Mouse (Mus musculus) erythroid progenitor cell, adult 5-6 weeks (primary cell): ENCODE results near the gene Rbm6. TPM values are rescaled to one million over a fixed set of nuclear protein-coding genes. Genes with fewer than 3 reads are reported as not detected.

Experiments used
- ATAC-seq: replicated peaks from 2 replicates; pipeline ENCODE4 v1.8.0; 2016; ENCODE audit warnings: moderate number of reproducible peaks, mild to moderate bottlenecking, moderate TSS enrichment, inconsistent platforms; ENCODE audit not compliant: poor library complexity, low FRiP score, severe bottlenecking
- total RNA-seq, 2 experiments: library from RNA; stranded (forward) in 1 of 2; stranded (reverse) in 1 of 2; fragments of 150-400 nt in 1 of 2; fragments of 186-747, 209-891 nt in 1 of 2; gene quantifications; 2 replicates each; pipeline versions ENCODE4 v1.2.3 to v1.2.4; 2015 to 2017; ENCODE audit warnings: low replicate concordance in 2 of 2

The Rbm6 gene
- total RNA-seq, 2 experiments from 2014 or later, result 204 to 216 TPM

GRCm38 (mm10) chr9:107769445-107770000 lies 103.5 kb downstream of the Rbm6 start:
- ATAC-seq, result no peak

GRCm38 (mm10) chr9:107768851-107769250 lies 104.2 kb downstream of the Rbm6 start:
- no peak for ATAC-seq

DNA sequence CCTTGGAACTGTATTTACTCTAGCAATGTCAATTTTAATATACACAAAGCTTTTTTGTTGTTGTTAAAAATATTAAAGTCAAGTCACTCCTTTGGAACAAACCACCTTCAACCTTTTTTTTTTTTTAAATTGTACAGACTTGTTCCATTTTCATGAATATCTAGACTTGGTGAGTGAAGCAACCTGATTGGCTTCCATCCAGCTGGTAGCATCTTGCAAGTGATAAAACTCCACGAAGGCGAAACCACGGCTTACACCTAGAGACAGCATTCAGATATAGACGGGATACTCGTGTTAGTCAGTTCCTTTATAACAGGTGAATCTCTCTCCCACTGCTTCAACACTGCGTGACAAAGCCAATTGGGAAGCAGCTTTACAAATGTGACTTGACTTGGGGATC lies 113.4 kb downstream of the Rbm6 start:
- no peak for ATAC-seq

- no peak for ATAC-seq
These were observed 122.7 kb downstream of the Rbm6 start for GRCm38 (mm10) chr9:107750378-107750777.

GRCm38 (mm10) chr9:107748063-107748462 lies 125.0 kb downstream of the Rbm6 start:
- ATAC-seq, result no peak

- no peak for ATAC-seq
These were observed 125.7 kb downstream of the Rbm6 start for GRCm38 (mm10) chr9:107747310-107747709.

GRCm38 (mm10) chr9:107746679-107747078 lies 126.4 kb downstream of the Rbm6 start:
- ATAC-seq, result no peak

- no peak for ATAC-seq
These were observed 129.0 kb downstream of the Rbm6 start for GRCm38 (mm10) chr9:107744061-107744460.

DNA sequence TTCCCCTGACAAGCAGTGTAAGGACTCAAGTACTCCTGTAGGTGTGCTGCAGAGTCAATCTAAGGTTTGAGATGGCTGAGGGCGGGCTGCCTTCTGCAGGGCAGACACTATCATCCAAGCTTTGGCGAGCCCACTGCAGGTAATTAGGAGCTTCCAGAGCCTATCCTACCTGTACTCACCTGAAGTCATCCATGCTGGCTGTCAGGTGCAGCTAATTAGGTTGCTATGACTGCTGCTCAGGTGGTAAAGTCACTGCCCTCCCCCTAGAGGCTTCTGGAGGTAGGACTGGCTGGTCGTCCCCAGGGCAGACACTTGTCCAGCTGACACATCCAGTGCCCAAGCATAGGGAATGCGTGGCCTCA lies 134.2 kb downstream of the Rbm6 start:
- ATAC-seq, result peak; percentile 72

DNA sequence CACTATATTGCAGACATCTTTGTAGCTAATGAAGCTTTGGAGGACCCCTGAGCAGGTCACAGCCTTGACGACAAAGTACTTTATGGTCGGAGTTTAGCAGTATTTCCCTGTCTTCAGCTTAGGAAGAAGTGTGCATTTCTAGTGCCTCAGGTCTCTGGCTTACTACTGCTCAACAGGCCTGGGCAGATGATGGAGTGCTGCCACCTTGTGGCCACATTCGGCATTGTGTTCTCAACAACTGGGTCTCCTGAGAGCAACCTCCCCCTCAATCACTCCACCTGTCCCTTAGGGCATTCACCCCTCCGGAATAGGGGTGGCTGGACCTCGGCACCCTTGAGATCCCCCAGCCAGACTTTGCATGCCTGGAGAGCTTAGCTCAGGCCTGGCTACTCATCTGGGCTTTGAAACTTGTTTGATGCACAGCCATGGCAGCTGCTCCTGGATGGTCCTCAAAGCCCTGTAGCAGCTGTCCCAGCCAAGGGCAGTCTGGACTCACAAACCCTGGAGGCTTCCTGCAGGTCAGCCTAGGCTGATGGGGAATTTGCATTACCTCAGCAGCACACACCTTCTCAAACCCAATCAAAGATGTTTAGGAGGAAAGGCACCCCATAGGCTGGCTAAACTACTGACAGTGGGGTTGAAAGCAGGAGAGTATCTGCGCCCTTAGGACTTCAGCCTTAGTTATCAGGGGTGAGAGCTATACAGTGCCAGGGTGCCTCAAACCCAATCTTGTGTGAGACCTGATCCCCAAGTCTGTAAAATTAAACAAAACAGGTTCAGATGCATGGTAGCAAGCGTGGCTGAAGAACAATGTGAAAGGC lies 134.8 kb downstream of the Rbm6 start:
- peak; percentile 73 for ATAC-seq

DNA sequence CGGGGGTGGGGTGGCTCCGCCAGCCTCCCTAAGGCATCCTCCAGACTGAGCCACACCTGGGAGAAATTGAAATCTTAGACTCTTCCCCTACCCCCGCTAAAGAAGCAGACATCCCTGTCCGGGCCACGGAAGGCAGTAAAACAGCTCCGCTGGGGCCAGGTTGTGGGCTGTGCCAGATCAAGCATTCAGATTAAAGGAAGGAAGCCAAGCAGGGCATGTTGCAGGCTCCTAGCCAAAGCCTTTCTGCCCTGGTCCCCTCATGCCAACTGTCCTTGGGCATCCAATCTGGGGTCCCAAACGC lies 136.9 kb downstream of the Rbm6 start:
- no peak for ATAC-seq

DNA sequence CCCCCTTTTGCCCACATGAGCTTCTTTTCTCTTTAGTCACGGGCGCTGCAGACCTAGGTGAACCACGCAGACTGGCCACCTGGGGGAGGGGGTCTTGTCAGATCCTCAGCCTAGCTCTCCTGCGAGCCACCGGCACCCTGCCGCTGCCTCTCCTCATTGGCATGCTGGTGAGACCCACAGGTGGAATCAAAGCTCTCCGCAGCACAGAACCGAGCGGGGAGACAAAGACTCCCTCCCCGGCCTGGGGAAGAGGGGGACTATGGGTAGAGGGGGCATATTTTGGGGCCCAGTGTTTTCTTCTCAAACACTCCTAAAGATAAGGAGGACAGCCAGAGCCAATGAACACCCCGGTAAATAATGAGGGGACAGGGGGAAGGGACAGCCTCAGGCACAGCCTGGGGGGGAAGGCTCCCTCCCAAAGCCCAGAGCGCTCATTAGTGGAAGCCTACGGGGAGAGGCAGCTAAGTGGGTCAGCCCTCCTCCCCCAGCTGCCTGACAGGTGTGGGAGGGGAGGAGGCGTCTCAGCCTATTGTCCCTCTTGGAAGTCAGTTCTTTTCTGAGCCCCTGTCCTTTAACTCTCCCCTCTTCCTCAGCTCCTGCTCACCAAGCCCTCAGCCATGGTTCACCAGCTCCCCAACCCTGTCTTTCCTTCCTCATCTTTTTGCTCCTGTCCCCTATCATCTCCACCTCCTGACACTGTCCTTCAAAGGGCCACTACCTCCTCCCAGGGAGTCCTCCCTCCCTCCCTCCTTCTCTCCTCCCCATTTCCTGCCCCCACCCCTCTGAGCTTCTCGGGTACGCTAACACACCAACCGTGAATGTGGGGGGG lies 137.5 kb downstream of the Rbm6 start:
- ATAC-seq, result no peak

DNA sequence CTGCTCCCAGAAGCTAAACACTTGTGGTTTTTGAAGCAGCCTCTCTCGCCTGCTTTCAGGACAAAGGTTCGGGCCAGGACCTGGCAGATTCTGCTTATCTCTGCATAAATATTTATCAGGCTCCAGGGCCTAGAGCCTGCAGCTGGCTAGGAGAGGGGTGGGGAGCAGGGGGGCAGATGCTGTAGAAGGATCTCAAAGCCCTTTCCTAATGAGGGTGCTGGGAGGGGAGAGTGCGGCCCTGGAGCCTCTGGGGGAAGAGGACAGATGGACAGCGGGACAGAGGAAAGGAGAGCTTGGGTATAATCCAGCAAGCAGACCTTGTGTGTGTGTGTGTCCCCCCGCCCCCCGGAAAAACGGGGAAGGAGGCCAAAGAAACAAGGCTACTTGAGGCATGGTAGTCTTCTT lies 138.5 kb downstream of the Rbm6 start:
- no peak for ATAC-seq

GRCm38 (mm10) chr9:107729709-107730108 lies 143.3 kb downstream of the Rbm6 start:
- ATAC-seq, result no peak

GRCm38 (mm10) chr9:107728919-107729670 lies 143.9 kb downstream of the Rbm6 start:
- ATAC-seq, result no peak

DNA sequence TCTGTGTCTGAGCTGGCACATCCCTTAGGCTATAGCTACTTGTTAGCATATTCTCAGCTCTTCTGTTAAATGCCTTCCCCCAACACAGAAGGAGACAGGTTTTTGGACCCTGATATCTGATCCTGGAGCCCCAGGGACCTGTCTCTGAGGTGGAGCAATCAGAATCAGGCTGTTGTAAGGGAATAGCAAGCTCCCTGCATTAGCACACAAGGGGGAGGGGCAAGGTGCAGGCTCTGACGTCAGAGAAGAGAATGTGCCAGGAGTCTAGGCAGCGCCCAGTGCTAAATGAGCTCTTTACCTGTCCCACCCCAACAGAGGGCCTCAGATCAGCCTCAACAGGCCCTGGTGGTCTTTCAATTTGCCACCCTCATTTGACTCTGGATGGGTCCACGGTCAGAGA lies 146.0 kb downstream of the Rbm6 start:
- no peak for ATAC-seq

- no peak for ATAC-seq
These were observed 148.2 kb downstream of the Rbm6 start for GRCm38 (mm10) chr9:107724796-107725195.

- ATAC-seq, result no peak
These were observed 149.1 kb downstream of the Rbm6 start for GRCm38 (mm10) chr9:107723794-107724531.
